In the genomic region with DNA sequence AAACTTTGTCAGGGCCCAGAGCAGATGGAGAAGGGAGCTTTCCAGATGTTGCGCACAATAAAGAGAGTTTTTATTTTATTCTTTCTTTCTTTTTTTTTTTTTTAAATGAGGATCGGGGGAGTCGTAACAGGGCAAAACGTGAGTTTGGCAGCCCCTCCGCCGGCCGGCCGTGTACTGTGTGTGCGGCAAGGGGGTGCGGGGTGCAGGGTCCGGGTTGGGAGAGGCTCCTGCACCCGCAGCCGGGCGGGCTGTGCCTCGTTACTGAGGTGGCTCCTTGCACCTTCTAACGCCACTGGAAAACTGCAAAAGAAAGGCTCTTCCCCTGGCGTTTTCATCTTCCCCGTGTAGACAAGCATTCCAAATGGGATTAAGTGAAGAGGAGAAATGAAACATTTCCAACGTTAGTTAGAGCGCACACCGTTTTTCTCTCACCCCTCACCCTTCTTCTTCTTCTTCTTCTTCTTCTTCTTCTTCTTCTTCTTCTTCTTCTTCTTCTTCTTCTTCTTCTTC, we compare ENCODE assay signal across 8 mouse cellular contexts. TPM values are rescaled to one million over a fixed set of nuclear protein-coding genes. Genes with fewer than 3 reads are reported as not detected.
DNase-seq lines count a peak whose midpoint lies in the region; ATAC-seq and TF ChIP-seq lines count a peak whose summit lies in the region.
"Had no signal": no experiment of that assay in that cellular context is flagged by ENCODE, and none has a peak within 500 bp of the region (broad histone marks: within the 10 kb centered on the region; RNA-seq: fewer than 3 reads in every experiment).

No protein-coding gene starts in this region.

- H3K9ac ChIP-seq in forebrain, embryonic 16.5 days (replicated peaks; ENCODE audit: low read depth, low read length), result peak overlapping the region; percentile 29
- peak overlapping the region; percentile 66 for H3K9ac ChIP-seq in limb, embryonic 13.5 days
- 0 out of 2 replicates have a peak overlapping the region, but pooled peaks have one; percentile 18 for H3K9ac ChIP-seq in stomach, embryonic 14.5 days (replicated peaks; ENCODE audit: low read depth, low read length)

- WGBS in forebrain, embryonic 16.5 days, result 5% methylated on average over 21 of the region's 21 CpGs
- WGBS in limb, embryonic 13.5 days, result 2% methylated on average over 21 of the region's 21 CpGs
- WGBS in stomach, embryonic 14.5 days, result 5% methylated on average over 21 of the region's 21 CpGs

- intact Hi-C loops in left cerebral cortex, adult 2 months (cut with DNase I), result loop anchor here (2.0 to 5.0 kb wide), 2 partner anchors 29 to 135 kb away; a partner anchor contains a TSS
- intact Hi-C loops in left cerebral cortex, postnatal 4 days (cut with DNase I), result no loop called here
- intact Hi-C loops in left cerebral cortex, postnatal 25 days (cut with DNase I), result no loop called here

- H3K9me3 ChIP-seq in forebrain, embryonic 16.5 days (ENCODE audit: control insufficient read depth, low read length), result no peaks in the 10 kb centered on the region
- H3K9me3 ChIP-seq in limb, embryonic 13.5 days, result no peaks in the 10 kb centered on the region
- no peaks in the 10 kb centered on the region for H3K9me3 ChIP-seq in stomach, embryonic 14.5 days (ENCODE audit: control insufficient read depth, low read depth, low read length)

- peaks cover 6% of the 10 kb centered on the region; the same call in 1 of the 2 replicates for H3K27me3 ChIP-seq in forebrain, embryonic 16.5 days (replicated peaks; ENCODE audit: control insufficient read depth, insufficient read depth, low read length)
- H3K27me3 ChIP-seq in limb, embryonic 13.5 days, result no peaks in the 10 kb centered on the region
- H3K27me3 ChIP-seq in stomach, embryonic 14.5 days (ENCODE audit: control insufficient read depth, insufficient read depth, low read length), result no peaks in the 10 kb centered on the region

- peaks cover 22% of the 10 kb centered on the region for H3K4me1 ChIP-seq in forebrain, embryonic 16.5 days (replicated peaks; ENCODE audit: control insufficient read depth, insufficient read depth, low read length)
- H3K4me1 ChIP-seq in limb, embryonic 13.5 days, result peaks cover 60% of the 10 kb centered on the region
- H3K4me1 ChIP-seq in stomach, embryonic 14.5 days (ENCODE audit: control insufficient read depth, insufficient read depth, low read length), result peaks cover 10% of the 10 kb centered on the region; the same call in 1 of the 2 replicates

- H3K27ac ChIP-seq in left cerebral cortex, adult 2 months, result no peak overlapping the region; the same call in 1 of the 2 replicates
- H3K27ac ChIP-seq in forebrain, embryonic 16.5 days (ENCODE audit: low read length), result no peak overlapping the region
- H3K27ac ChIP-seq in limb, embryonic 13.5 days, result peak overlapping the region; percentile 97
- H3K27ac ChIP-seq in stomach, embryonic 14.5 days (ENCODE audit: low read length), result peak overlapping the region; percentile 90

- H3K4me2 ChIP-seq in forebrain, embryonic 16.5 days (ENCODE audit: low read length), result peak overlapping the region; percentile 49
- H3K4me2 ChIP-seq in limb, embryonic 13.5 days (replicated peaks), result peak overlapping the region; percentile 74
- H3K4me2 ChIP-seq in stomach, embryonic 14.5 days (replicated peaks; ENCODE audit: low read depth, low read length), result peak overlapping the region; percentile 60

- H3K4me3 ChIP-seq in left cerebral cortex, adult 2 months, result peak overlapping the region; percentile 36
- H3K4me3 ChIP-seq in forebrain, embryonic 16.5 days (replicated peaks; ENCODE audit: low read length), result peak overlapping the region; percentile 37
- peak overlapping the region; percentile 43 for H3K4me3 ChIP-seq in limb, embryonic 13.5 days
- H3K4me3 ChIP-seq in stomach, embryonic 14.5 days (ENCODE audit: low read depth, low read length), result peak overlapping the region; percentile 27

- H3K36me3 ChIP-seq in forebrain, embryonic 16.5 days (ENCODE audit: control insufficient read depth, insufficient read depth), result no peaks in the 10 kb centered on the region
- no peaks in the 10 kb centered on the region for H3K36me3 ChIP-seq in limb, embryonic 13.5 days
- H3K36me3 ChIP-seq in stomach, embryonic 14.5 days (ENCODE audit: control insufficient read depth, insufficient read depth, low read length), result no peaks in the 10 kb centered on the region

- no peak for ATAC-seq in forebrain, embryonic 16.5 days
- ATAC-seq in limb, embryonic 13.5 days (ENCODE audit: low FRiP score, low read depth), result peak; percentile 73
- no peak for ATAC-seq in stomach, embryonic 14.5 days (ENCODE audit: insufficient number of reproducible peaks, insufficient read depth, low FRiP score, low read depth)

- DNase-seq in left cerebral cortex, adult 2 months (ENCODE audit: extremely low spot score in 1 of 2, low spot score in 2 of 2), result no peak
- DNase-seq in left cerebral cortex, postnatal 4 days, result no peak
- no peak for DNase-seq in ovary, postnatal 10 days (ENCODE audit: low spot score)
- DNase-seq in left cerebral cortex, postnatal 25 days (ENCODE audit: low spot score in 2 of 2), result no peak
- DNase-seq: thymus, postnatal 25 days had no signal

- no peak for TF ChIP-seq CTCF in left cerebral cortex, adult 2 months (IDR thresholded peaks at IDR 0.05)

RNA-seq across cellular contexts. Expression of a gene that starts 28.2 kb away (rescaled TPM):
- 10 to 100 TPM; 34.0 to 38.7 TPM for total RNA-seq in left cerebral cortex, adult 2 months (2021)
- 10 to 100 TPM; 31.1 to 35.9 TPM for total RNA-seq in left cerebral cortex, postnatal 4 days (2021)
- 5.9 and 8.4 TPM in 2 replicates for polyA plus RNA-seq in forebrain, embryonic 16.5 days (2015; fragmentation: Nextera tagmentation; extraction: Ambion mirVana)
- 18.1 and 19.7 TPM in 2 replicates for polyA plus RNA-seq in limb, embryonic 13.5 days (2015; fragmentation: Nextera tagmentation; extraction: Ambion mirVana)
- polyA plus RNA-seq in stomach, embryonic 14.5 days (2014; fragmentation: Nextera tagmentation; extraction: Ambion mirVana), result 3.9 and 7.0 TPM in 2 replicates
- 10 to 100 TPM; 32.4 to 33.9 TPM for total RNA-seq in left cerebral cortex, postnatal 25 days (2021)

Comparison
In these comparisons a context has a peak if more than half of its experiments do, and no peak if none do; other contexts are left out.
1. H3K27ac ChIP-seq: peak in limb, embryonic 13.5 days (single experiment) and stomach, embryonic 14.5 days (single experiment); none in left cerebral cortex, adult 2 months (single experiment) and forebrain, embryonic 16.5 days (single experiment).
2. Peak in every context shown above with its lines, with median percentiles within 50 percentile points of each other: H3K4me3 ChIP-seq, H3K4me2 ChIP-seq and H3K9ac ChIP-seq.